Mouse (Mus musculus) embryonic facial prominence, embryonic 12.5 days (tissue): ENCODE measurements around the gene Itga6. TPM values are rescaled to one million over a fixed set of nuclear protein-coding genes. Genes with fewer than 3 reads are reported as not detected.
"Not testable (repeated sequence)": the region's sequence is repeated elsewhere in the genome, so short reads cannot be mapped to it uniquely, and the experiment has no call there.

ENCODE experiments used
- ATAC-seq: fragments of 200-750 bp; cut with Nextera tagmentation; 2 replicates; pipeline ENCODE4 v1.8.0; 2017; ENCODE audit not compliant: insufficient number of reproducible peaks, insufficient read depth, low FRiP score, low TSS enrichment
- H3K27ac ChIP-seq: fragments of 300-500 bp; sonication (generic); 2 replicates; pipeline ENCODE4 v1.5.1; 2016; ENCODE audit warnings: mild to moderate bottlenecking
- H3K27me3 ChIP-seq: fragments of 300-500 bp; sonication (generic); 2 replicates; pipeline ENCODE4 v1.6.1; 2016; ENCODE audit warnings: mild to moderate bottlenecking, moderate library complexity
- H3K36me3 ChIP-seq: fragments of 300-500 bp; sonication (generic); 2 replicates; pipeline ENCODE4 v1.6.1; 2016; ENCODE audit warnings: mild to moderate bottlenecking
- H3K4me1 ChIP-seq: fragments of 300-500 bp; sonication (generic); 2 replicates; pipeline ENCODE4 v1.6.1; 2016
- H3K4me2 ChIP-seq: fragments of 300-500 bp; sonication (generic); replicated peaks from 2 replicates; pipeline ENCODE4 v1.6.1; 2016; ENCODE audit warnings: mild to moderate bottlenecking, moderate library complexity
- H3K4me3 ChIP-seq: fragments of 300-500 bp; sonication (generic); 2 replicates; pipeline ENCODE4 v1.5.1; 2016; ENCODE audit warnings: mild to moderate bottlenecking
- H3K9ac ChIP-seq: fragments of 300-500 bp; sonication (generic); 2 replicates; pipeline ENCODE4 v1.6.1; 2016; ENCODE audit warnings: mild to moderate bottlenecking, moderate library complexity
- H3K9me3 ChIP-seq: fragments of 300-500 bp; sonication (generic); 2 replicates; pipeline ENCODE4 v1.6.1; 2016; ENCODE audit warnings: mild to moderate bottlenecking, moderate library complexity
- WGBS: fragments of 180-500 bp; shearing (Covaris S2); methylation state at CpG from one replicate; pipeline ENCODE4 v1.1.7; 2016; 5-methylcytosine and 5-hydroxymethylcytosine counted together
- polyA plus RNA-seq: library from polyadenylated mRNA; unstranded; fragments of >200 nt; fragmentation: Nextera tagmentation; extraction: Ambion mirVana; gene quantifications from 2 replicates; pipeline ENCODE4 v1.2.1, GENCODE M21; 2016

Gene Itga6
- polyA plus RNA-seq, 1 experiment from 2014 or later = 43.4 TPM

DNA sequence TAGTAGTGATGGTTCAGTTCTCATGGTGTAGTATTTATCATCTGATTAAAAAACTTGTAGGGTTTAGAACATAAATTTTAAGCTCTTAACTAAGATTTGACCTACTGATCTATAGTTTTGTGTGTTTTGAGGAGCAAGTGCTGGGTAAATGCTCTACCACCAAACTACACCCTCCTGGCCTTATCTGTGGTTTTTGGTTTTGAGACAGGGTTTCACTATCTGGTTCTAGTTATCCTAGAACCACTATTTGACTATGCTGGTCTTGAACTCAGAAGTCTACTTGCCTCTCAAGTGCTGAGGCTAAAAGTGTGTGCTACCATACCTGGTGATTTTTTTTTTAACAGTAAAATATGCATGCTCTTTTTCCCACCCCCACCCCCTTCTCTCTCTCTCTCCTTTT lies 133.5 kb downstream of the Itga6 start:
- H3K9ac ChIP-seq = no peak overlapping the region
- H3K4me3 ChIP-seq = no peak overlapping the region
- ATAC-seq = no peak
- H3K4me1 ChIP-seq = peaks cover 5% of the 10 kb centered on the region; the same call in 1 of the 2 replicates
- no peaks in the 10 kb centered on the region for H3K27me3 ChIP-seq
- H3K36me3 ChIP-seq = peaks cover 11% of the 10 kb centered on the region; the same call in 1 of the 2 replicates
- no peaks in the 10 kb centered on the region for H3K9me3 ChIP-seq
- H3K27ac ChIP-seq = no peak overlapping the region
- no peak overlapping the region for H3K4me2 ChIP-seq

DNA sequence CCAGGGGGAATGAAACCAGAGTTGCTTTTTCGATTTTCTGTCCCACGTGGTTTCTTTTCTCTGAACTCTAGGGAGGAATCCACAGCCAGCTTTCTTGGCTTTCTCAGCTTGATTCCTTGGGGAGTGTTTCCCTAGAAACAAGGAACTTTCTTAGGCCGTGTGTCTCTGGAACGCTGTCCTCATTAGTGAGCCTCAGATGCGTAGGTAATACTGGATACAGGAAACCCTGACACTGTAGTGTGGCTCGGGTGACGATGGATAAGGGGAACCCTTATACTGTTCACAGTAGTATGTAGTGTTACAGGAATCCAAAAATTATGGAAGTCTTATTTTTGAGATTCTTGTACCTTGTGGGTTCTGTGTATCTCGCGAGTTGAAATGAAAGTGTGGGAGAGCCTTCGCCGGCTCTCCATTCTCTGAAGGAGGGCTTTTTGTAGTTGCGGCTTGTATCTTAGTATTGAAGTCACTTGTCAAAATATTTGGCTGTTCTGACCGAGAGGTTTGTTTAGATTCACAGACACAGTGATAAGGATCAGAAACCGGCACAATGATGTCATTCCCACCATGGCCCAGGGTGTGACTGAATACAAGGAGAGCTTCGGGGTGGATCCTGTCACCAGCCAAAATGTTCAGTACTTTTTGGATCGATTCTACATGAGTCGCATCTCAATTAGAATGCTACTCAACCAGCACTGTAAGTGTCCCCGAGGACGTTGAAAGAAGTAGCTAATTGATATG lies 137.7 kb downstream of the Itga6 start:
- no peak for ATAC-seq
- H3K9me3 ChIP-seq = no peaks in the 10 kb centered on the region
- H3K27me3 ChIP-seq = no peaks in the 10 kb centered on the region
- no peak overlapping the region for H3K4me2 ChIP-seq
- peaks cover 14% of the 10 kb centered on the region for H3K36me3 ChIP-seq
- no peak overlapping the region for H3K27ac ChIP-seq
- no peaks in the 10 kb centered on the region for H3K4me1 ChIP-seq
- H3K9ac ChIP-seq = no peak overlapping the region
- WGBS = 83% methylated on average over 19 of the region's 19 CpGs
- H3K4me3 ChIP-seq = no peak overlapping the region

DNA sequence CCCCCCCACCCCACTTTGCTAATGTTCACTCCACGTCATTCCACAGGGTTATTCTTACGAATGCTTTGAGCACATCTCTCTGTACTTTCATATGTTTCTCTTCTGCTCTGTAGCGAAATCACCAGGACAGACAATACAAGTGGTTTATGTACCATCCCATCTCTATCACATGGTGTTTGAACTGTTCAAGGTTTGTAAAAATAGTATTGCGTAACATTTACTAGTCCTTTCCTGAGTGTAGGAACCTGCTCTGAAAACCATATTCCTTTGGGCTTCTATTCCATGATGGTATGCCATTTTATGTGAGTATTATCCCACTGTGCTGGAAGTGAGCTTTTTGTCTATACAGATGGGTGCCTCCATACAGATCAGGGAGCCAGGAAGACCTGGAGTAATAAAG lies 141.9 kb downstream of the Itga6 start:
- no peaks in the 10 kb centered on the region for H3K27me3 ChIP-seq
- WGBS = 95% methylated on average over 4 of the region's 4 CpGs
- H3K36me3 ChIP-seq = peaks cover 16% of the 10 kb centered on the region; the same call in 1 of the 2 replicates
- no peak overlapping the region for H3K27ac ChIP-seq
- no peaks in the 10 kb centered on the region for H3K4me1 ChIP-seq
- ATAC-seq = no peak
- no peaks in the 10 kb centered on the region for H3K9me3 ChIP-seq
- H3K4me3 ChIP-seq = no peak overlapping the region
- H3K9ac ChIP-seq = no peak overlapping the region
- H3K4me2 ChIP-seq = no peak overlapping the region

DNA sequence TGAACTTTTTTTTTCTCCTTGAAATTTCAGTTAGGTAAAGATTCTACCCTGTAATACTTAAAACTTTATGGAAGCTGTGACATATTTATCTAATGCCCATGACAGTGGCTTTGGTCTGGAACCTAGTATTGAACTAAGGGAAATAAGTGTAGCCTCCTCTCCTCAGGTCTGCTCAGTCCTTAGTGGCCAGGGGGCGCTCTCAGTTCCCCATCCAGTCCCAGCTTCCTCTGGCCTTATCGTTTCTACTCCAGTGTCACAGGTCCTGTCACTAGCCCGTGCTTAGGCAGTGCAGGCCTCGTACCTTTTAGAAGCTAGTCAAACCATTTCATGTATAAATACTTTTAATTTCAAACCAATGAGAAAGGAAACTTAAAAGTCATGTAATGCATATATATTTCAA lies 143.0 kb downstream of the Itga6 start:
- H3K4me2 ChIP-seq = no peak overlapping the region
- no peaks in the 10 kb centered on the region for H3K27me3 ChIP-seq
- 86% methylated on average over 4 of the region's 4 CpGs for WGBS
- no peaks in the 10 kb centered on the region for H3K9me3 ChIP-seq
- no peak overlapping the region for H3K9ac ChIP-seq
- H3K27ac ChIP-seq = no peak overlapping the region
- H3K36me3 ChIP-seq = peaks cover 24% of the 10 kb centered on the region
- H3K4me3 ChIP-seq = no peak overlapping the region
- no peak for ATAC-seq
- no peaks in the 10 kb centered on the region for H3K4me1 ChIP-seq

DNA sequence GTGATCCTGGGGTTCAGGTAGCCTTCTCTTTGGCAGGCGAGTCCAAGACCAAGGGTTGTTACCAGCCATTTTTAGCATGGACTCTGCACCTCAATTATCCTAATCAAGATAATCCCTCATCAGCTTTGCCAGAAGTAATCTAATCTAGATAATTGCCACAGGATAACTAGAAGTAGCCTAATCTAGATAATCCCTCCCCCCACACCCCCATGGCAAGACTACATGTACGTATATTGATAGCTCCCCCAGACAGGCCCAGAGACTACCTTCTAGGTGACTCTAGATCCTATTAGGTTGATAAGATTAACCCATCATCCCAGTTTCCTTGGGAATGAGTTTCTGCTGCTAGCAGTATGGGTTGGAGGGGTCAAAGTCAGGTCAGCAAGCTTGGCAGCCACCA lies 146.1 kb downstream of the Itga6 start:
- no peaks in the 10 kb centered on the region for H3K9me3 ChIP-seq
- no peaks in the 10 kb centered on the region for H3K4me1 ChIP-seq
- peaks cover 21% of the 10 kb centered on the region for H3K36me3 ChIP-seq
- no peak overlapping the region for H3K27ac ChIP-seq
- H3K4me2 ChIP-seq = no peak overlapping the region
- no peak overlapping the region for H3K4me3 ChIP-seq
- H3K9ac ChIP-seq = no peak overlapping the region
- no peak for ATAC-seq
- 86% methylated on average over 2 of the region's 2 CpGs for WGBS
- H3K27me3 ChIP-seq = no peaks in the 10 kb centered on the region

DNA sequence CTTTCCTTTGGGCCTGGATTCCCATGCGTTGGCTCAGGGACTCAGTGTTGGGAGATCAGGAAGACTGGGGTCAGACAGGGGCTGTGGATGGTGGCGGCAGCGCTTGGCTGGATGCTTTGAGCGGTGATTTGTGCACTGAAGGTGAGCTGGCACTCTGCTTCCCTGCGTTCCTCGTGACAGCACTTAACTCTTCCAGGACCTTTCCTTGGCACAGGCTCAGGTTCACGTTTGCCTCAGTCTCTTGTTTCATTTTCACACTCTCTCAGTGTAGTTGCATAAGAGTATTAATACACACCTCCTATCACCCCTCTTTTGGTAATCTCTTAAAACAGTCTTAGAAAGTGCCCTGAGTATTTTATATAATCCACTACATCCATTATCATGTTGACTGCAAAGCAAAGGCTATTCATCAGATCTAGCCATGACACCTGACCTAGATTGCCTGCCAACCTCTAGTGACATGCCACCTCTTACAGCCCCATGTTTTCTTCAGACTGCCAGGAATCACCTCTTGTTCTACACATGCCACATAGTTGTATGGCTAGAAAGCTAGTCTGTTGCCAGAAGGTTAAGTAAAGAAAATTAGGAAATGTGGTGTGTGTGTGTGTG lies 147.4 kb downstream of the Itga6 start:
- no peaks in the 10 kb centered on the region for H3K4me1 ChIP-seq
- ATAC-seq = no peak
- H3K9me3 ChIP-seq = no peaks in the 10 kb centered on the region
- no peak overlapping the region for H3K4me3 ChIP-seq
- no peak overlapping the region for H3K9ac ChIP-seq
- H3K36me3 ChIP-seq = peaks cover 21% of the 10 kb centered on the region
- no peak overlapping the region for H3K4me2 ChIP-seq
- no peaks in the 10 kb centered on the region for H3K27me3 ChIP-seq
- no peak overlapping the region for H3K27ac ChIP-seq
- WGBS = 93% methylated on average over 7 of the region's 7 CpGs

DNA sequence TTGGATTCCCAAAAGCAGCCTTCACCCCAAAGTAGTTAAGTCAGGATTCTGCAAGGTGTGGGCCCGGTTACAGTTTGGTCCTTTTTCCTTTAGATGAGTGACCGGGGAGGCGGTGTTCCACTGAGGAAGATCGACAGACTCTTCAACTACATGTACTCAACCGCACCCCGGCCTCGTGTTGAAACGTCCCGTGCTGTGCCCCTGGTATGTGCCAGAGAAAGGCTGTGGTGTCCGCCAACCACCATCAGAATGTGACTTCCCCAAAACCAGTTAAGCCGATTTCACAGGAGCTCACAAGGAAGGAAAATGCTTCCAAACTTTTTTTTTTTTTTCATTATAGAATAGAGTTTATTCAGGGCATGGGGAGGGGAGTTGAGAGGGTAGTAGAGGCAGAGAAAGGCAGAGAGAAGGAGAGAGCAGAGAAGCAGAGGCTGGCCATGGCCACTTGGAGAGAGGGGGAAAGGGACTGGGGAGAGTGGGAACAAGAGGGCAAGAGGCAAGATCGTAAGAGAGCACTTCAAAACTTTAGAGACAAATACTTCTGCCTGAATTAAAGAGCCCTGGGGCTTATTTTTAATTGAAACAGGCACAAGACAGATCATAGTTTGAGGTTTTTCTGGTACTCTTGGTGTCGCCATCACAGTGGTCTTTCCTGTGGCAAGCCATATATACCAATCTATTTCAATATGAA lies 150.3 kb downstream of the Itga6 start:
- no peak overlapping the region for H3K4me2 ChIP-seq

DNA sequence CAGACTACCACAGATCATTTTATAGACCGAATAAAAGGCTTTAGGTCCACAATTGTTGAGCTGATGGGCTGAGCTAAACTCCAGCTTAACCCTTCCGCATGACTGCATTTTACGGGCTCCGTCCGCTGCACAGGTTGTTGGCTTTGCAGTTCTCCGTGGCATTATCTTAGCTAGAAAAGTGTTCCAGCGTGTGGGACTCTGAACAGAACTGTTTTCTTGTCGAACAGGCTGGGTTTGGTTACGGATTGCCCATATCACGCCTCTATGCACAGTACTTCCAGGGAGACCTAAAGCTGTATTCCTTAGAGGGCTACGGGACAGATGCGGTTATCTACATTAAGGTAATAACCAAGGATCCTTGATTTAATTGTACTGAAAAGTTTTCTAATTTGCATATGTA lies 152.0 kb downstream of the Itga6 start:
- Histone ChIP-seq H3K4me3 (no peak overlapping the region), H3K9ac (no peak overlapping the region), H3K36me3 (peaks cover 7% of the 10 kb centered on the region), H3K27ac (no peak overlapping the region), H3K9me3 (no peaks in the 10 kb centered on the region), H3K4me2 (no peak overlapping the region), H3K27me3 (no peaks in the 10 kb centered on the region), H3K4me1 (no peaks in the 10 kb centered on the region)
- no peak for ATAC-seq
- 82% methylated on average over 12 of the region's 12 CpGs for WGBS

More for the DNA sequence above, 150.3 kb downstream of the Itga6 start:
- H3K4me1 ChIP-seq = no peaks in the 10 kb centered on the region
- peaks cover 8% of the 10 kb centered on the region for H3K36me3 ChIP-seq
- no peaks in the 10 kb centered on the region for H3K9me3 ChIP-seq
- H3K27me3 ChIP-seq = no peaks in the 10 kb centered on the region
- no peak overlapping the region for H3K27ac ChIP-seq
- ATAC-seq = no peak
- 89% methylated on average over 13 of the region's 13 CpGs for whole genome bisulfite sequencing
- H3K4me3 ChIP-seq = no peak overlapping the region
- no peak overlapping the region for H3K9ac ChIP-seq

DNA sequence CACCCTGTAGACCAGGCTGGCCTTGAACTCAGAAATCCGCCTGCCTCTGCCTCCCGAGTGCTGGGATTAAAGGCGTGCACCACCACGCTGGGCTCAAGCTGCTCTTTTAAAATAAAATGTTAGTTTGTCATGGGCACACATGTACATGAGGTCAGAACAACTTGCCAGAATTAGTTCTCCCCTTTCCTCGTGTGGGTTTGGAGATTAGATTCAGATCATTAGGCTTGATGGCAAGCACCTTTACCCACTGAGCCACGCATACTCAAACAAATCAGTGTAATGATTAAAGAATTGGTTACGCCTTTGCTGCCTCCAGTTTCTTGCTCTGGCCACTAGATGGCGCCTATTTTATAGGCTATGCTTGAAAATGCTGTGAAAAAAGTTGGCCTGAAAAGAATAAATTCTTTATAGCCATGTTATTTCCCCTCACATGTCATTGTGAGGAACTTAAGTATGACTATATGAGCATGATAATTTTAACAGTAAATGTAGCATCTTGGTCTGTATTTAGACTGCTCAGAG lies 153.0 kb downstream of the Itga6 start:
- no peaks in the 10 kb centered on the region for H3K9me3 ChIP-seq
- no peak for ATAC-seq
- H3K9ac ChIP-seq = no peak overlapping the region
- no peaks in the 10 kb centered on the region for H3K4me1 ChIP-seq
- H3K27me3 ChIP-seq = no peaks in the 10 kb centered on the region
- H3K4me2 ChIP-seq = no peak overlapping the region
- no peak overlapping the region for H3K27ac ChIP-seq
- no peak overlapping the region for H3K4me3 ChIP-seq
- WGBS = 60% methylated on average over 8 of the region's 8 CpGs
- H3K36me3 ChIP-seq = no peaks in the 10 kb centered on the region; the same call in 1 of the 2 replicates

DNA sequence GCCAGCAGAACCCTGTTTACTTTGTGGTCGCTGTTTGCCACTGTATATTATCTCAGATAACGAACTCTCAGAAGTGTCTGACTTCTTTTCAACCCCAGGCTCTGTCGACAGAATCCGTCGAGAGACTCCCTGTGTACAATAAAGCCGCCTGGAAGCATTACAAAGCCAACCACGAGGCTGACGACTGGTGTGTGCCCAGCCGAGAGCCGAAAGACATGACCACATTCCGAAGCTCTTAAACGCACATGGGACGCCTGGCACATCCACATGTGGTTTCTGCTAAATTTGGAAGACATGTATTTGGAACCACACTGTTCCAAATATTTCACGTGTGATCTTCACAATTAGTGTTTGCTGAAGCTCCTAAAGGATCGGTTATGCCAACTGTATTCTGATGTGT lies 154.5 kb downstream of the Itga6 start:
- H3K4me3 ChIP-seq = no peak overlapping the region
- no peaks in the 10 kb centered on the region for H3K9me3 ChIP-seq
- H3K4me2 ChIP-seq = no peak overlapping the region
- H3K27ac ChIP-seq = no peak overlapping the region
- 84% methylated on average over 15 of the region's 15 CpGs for WGBS
- ATAC-seq = no peak
- H3K4me1 ChIP-seq = no peaks in the 10 kb centered on the region
- H3K27me3 ChIP-seq = no peaks in the 10 kb centered on the region
- H3K36me3 ChIP-seq = no peaks in the 10 kb centered on the region
- no peak overlapping the region for H3K9ac ChIP-seq

DNA sequence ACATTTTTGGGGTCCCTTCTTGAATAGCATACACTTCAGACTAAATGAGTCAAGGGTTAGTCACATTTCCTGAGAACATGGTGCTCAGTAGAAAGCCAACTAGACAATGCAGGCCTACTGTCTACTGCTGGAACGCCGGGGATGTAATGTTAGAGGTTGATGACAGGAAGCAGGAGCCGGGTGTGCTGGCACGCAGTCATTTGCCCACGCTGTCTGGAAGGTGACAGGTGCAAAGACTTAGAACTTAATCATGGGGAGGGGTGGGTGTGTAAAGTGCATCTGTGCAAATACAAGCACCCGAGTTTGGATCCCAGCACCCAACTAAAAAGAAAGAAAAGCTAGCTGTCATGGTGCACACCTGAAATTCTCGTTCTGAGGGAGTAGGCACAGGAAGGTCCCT lies 159.7 kb downstream of the Itga6 start:
- no peaks in the 10 kb centered on the region for H3K9me3 ChIP-seq
- WGBS = 94% methylated on average over 7 of the region's 7 CpGs
- no peak overlapping the region for H3K9ac ChIP-seq
- H3K4me1 ChIP-seq = no peaks in the 10 kb centered on the region
- no peak for ATAC-seq
- H3K27me3 ChIP-seq = no peaks in the 10 kb centered on the region
- no peak overlapping the region for H3K4me2 ChIP-seq
- H3K36me3 ChIP-seq = no peaks in the 10 kb centered on the region
- no peak overlapping the region for H3K4me3 ChIP-seq
- H3K27ac ChIP-seq = no peak overlapping the region

DNA sequence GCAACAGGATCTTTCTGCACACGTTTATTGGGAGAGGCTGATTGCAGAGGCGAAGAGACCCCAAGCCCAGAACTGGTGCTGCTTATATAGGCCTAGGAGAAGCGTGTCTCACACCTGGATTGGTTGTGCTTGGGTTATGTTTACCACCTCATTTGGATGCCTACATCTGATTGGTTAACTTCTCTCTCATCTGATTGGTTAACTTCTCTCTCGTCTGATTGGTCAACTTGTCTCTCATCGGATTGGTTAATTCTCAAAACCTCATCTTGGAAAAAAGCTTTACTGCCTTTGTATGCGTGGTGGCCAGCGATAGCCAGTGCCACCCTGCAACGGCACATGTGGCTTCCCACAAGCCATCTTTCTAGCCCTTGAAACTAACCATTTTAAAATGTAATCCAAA lies 160.9 kb downstream of the Itga6 start:
- WGBS = 95% methylated on average over 8 of the region's 8 CpGs
- ATAC-seq = not testable (repeated sequence)

More for the DNA sequence above, 160.9 kb downstream of the Itga6 start:
- H3K4me2 ChIP-seq, H3K4me3 ChIP-seq, H3K9me3 ChIP-seq, H3K27ac ChIP-seq, H3K36me3 ChIP-seq, H3K27me3 ChIP-seq, H3K4me1 ChIP-seq, H3K9ac ChIP-seq: not testable (repeated sequence)
